Mouse (Mus musculus): ENCODE data around the gene Kcnq1. TPM values are rescaled to one million over a fixed set of nuclear protein-coding genes. Genes with fewer than 3 reads are reported as not detected.
A peak's percentile ranks its signal among the peaks of the same experiment; 100 is the strongest.

The Kcnq1 gene
- polyA plus RNA-seq, 1 experiment from 2014 or later = 9.6 TPM

- 59% methylated on average over 5 of the region's 5 CpGs for WGBS
- no peaks in the 10 kb centered on the region for H3K27me3 ChIP-seq (ENCODE audit: control insufficient read depth, insufficient read depth, low read depth, low read length)
- H3K4me1 ChIP-seq (replicated peaks; ENCODE audit: control insufficient read depth, insufficient read depth, low read length) = no peaks in the 10 kb centered on the region
- H3K4me2 ChIP-seq (ENCODE audit: low read depth, low read length) = no peak overlapping the region
- H3K27ac ChIP-seq (ENCODE audit: low read length) = no peak overlapping the region
- no peaks in the 10 kb centered on the region for H3K36me3 ChIP-seq (ENCODE audit: control insufficient read depth, insufficient read depth, low read length)
- H3K9me3 ChIP-seq (ENCODE audit: control insufficient read depth, low read length) = no peaks in the 10 kb centered on the region
- no peak overlapping the region for H3K9ac ChIP-seq (ENCODE audit: low read length)
- H3K4me3 ChIP-seq (ENCODE audit: low read length) = no peak overlapping the region
- no peak for ATAC-seq (ENCODE audit: low read depth)
Observed at GRCm38 (mm10) chr7:143417875-143418274, 311.7 kb downstream of the Kcnq1 start.

- Histone ChIP-seq H3K4me1 (replicated peaks; ENCODE audit: control insufficient read depth, insufficient read depth, low read length) (no peaks in the 10 kb centered on the region), H3K27me3 (ENCODE audit: control insufficient read depth, insufficient read depth, low read depth, low read length) (no peaks in the 10 kb centered on the region), H3K4me2 (ENCODE audit: low read depth, low read length) (no peak overlapping the region), H3K9me3 (ENCODE audit: control insufficient read depth, low read length) (no peaks in the 10 kb centered on the region), H3K36me3 (ENCODE audit: control insufficient read depth, insufficient read depth, low read length) (no peaks in the 10 kb centered on the region), H3K4me3 (ENCODE audit: low read length) (no peak overlapping the region), H3K27ac (ENCODE audit: low read length) (no peak overlapping the region), H3K9ac (ENCODE audit: low read length) (no peak overlapping the region)
- no peak for ATAC-seq (ENCODE audit: low read depth)
- WGBS = 89% methylated on average over 4 of the region's 4 CpGs
Observed at GRCm38 (mm10) chr7:143419585-143420160, 313.5 kb downstream of the Kcnq1 start.

- Histone ChIP-seq H3K4me1 (replicated peaks; ENCODE audit: control insufficient read depth, insufficient read depth, low read length) (peaks cover 12% of the 10 kb centered on the region), H3K9me3 (ENCODE audit: control insufficient read depth, low read length) (no peaks in the 10 kb centered on the region), H3K27me3 (ENCODE audit: control insufficient read depth, insufficient read depth, low read depth, low read length) (no peaks in the 10 kb centered on the region), H3K36me3 (ENCODE audit: control insufficient read depth, insufficient read depth, low read length) (no peaks in the 10 kb centered on the region), H3K9ac (ENCODE audit: low read length) (no peak overlapping the region), H3K4me3 (ENCODE audit: low read length) (no peak overlapping the region), H3K4me2 (ENCODE audit: low read depth, low read length) (no peak overlapping the region), H3K27ac (ENCODE audit: low read length) (no peak overlapping the region)
- WGBS = 55% methylated on average over 23 of the region's 23 CpGs
- ATAC-seq (ENCODE audit: low read depth) = peak; percentile 83
Observed at GRCm38 (mm10) chr7:143428142-143428813, 322.1 kb downstream of the Kcnq1 start.

- no peaks in the 10 kb centered on the region for H3K9me3 ChIP-seq (ENCODE audit: control insufficient read depth, low read length)
- ATAC-seq (ENCODE audit: low read depth) = no peak
- peaks cover 12% of the 10 kb centered on the region for H3K4me1 ChIP-seq (replicated peaks; ENCODE audit: control insufficient read depth, insufficient read depth, low read length)
- H3K27me3 ChIP-seq (ENCODE audit: control insufficient read depth, insufficient read depth, low read depth, low read length) = no peaks in the 10 kb centered on the region
- 66% methylated on average over 2 of the region's 2 CpGs for whole genome bisulfite sequencing
- no peak overlapping the region for H3K9ac ChIP-seq (ENCODE audit: low read length)
- no peaks in the 10 kb centered on the region for H3K36me3 ChIP-seq (ENCODE audit: control insufficient read depth, insufficient read depth, low read length)
- H3K4me3 ChIP-seq (ENCODE audit: low read length) = no peak overlapping the region
- no peak overlapping the region for H3K27ac ChIP-seq (ENCODE audit: low read length)
- H3K4me2 ChIP-seq (ENCODE audit: low read depth, low read length) = no peak overlapping the region
Observed at GRCm38 (mm10) chr7:143428814-143429499, 322.8 kb downstream of the Kcnq1 start.

- no peak overlapping the region for H3K27ac ChIP-seq (ENCODE audit: low read length)
- no peak overlapping the region for H3K4me2 ChIP-seq (ENCODE audit: low read depth, low read length)
- no peak for ATAC-seq (ENCODE audit: low read depth)
- no peak overlapping the region for H3K9ac ChIP-seq (ENCODE audit: low read length)
- no peak overlapping the region for H3K4me3 ChIP-seq (ENCODE audit: low read length)
- H3K4me1 ChIP-seq (replicated peaks; ENCODE audit: control insufficient read depth, insufficient read depth, low read length) = peaks cover 14% of the 10 kb centered on the region
- 75% methylated on average over 1 of the region's 1 CpGs for WGBS
- H3K9me3 ChIP-seq (ENCODE audit: control insufficient read depth, low read length) = no peaks in the 10 kb centered on the region
- no peaks in the 10 kb centered on the region; the same call in 1 of the 2 replicates for H3K27me3 ChIP-seq (ENCODE audit: control insufficient read depth, insufficient read depth, low read depth, low read length)
- no peaks in the 10 kb centered on the region for H3K36me3 ChIP-seq (ENCODE audit: control insufficient read depth, insufficient read depth, low read length)
Observed at GRCm38 (mm10) chr7:143432631-143433030, 326.5 kb downstream of the Kcnq1 start.

GRCm38 (mm10) chr7:143433331-143433730 is 327.2 kb downstream of the Kcnq1 start:
- Histone ChIP-seq H3K4me1 (replicated peaks; ENCODE audit: control insufficient read depth, insufficient read depth, low read length) (peaks cover 13% of the 10 kb centered on the region), H3K9ac (ENCODE audit: low read length) (no peak overlapping the region), H3K27me3 (ENCODE audit: control insufficient read depth, insufficient read depth, low read depth, low read length) (no peaks in the 10 kb centered on the region; the same call in 1 of the 2 replicates), H3K4me2 (ENCODE audit: low read depth, low read length) (no peak overlapping the region), H3K36me3 (ENCODE audit: control insufficient read depth, insufficient read depth, low read length) (no peaks in the 10 kb centered on the region), H3K27ac (ENCODE audit: low read length) (no peak overlapping the region), H3K9me3 (ENCODE audit: control insufficient read depth, low read length) (no peaks in the 10 kb centered on the region), H3K4me3 (ENCODE audit: low read length) (no peak overlapping the region)
- no peak for ATAC-seq (ENCODE audit: low read depth)
- 77% methylated on average over 7 of the region's 7 CpGs for WGBS

GRCm38 (mm10) chr7:143437231-143437893 is 331.2 kb downstream of the Kcnq1 start:
- H3K9ac ChIP-seq (ENCODE audit: low read length) = peak overlapping the region; percentile 80
- peak; percentile 48 for ATAC-seq (ENCODE audit: low read depth)
- peaks cover 5% of the 10 kb centered on the region; the same call in 1 of the 2 replicates for H3K4me1 ChIP-seq (replicated peaks; ENCODE audit: control insufficient read depth, insufficient read depth, low read length)
- peak overlapping the region; percentile 99 for H3K4me2 ChIP-seq (ENCODE audit: low read depth, low read length)
- no peaks in the 10 kb centered on the region for H3K36me3 ChIP-seq (ENCODE audit: control insufficient read depth, insufficient read depth, low read length)
- peak overlapping the region; percentile 54 for H3K4me3 ChIP-seq (ENCODE audit: low read length)
- no peaks in the 10 kb centered on the region; the same call in 1 of the 2 replicates for H3K27me3 ChIP-seq (ENCODE audit: control insufficient read depth, insufficient read depth, low read depth, low read length)
- H3K27ac ChIP-seq (ENCODE audit: low read length) = no peak overlapping the region
- H3K9me3 ChIP-seq (ENCODE audit: control insufficient read depth, low read length) = no peaks in the 10 kb centered on the region
- 22% methylated on average over 16 of the region's 18 CpGs for WGBS

GRCm38 (mm10) chr7:143437894-143438581 is 331.9 kb downstream of the Kcnq1 start:
- H3K27me3 ChIP-seq (ENCODE audit: control insufficient read depth, insufficient read depth, low read depth, low read length) = peaks cover 3% of the 10 kb centered on the region
- no peaks in the 10 kb centered on the region for H3K9me3 ChIP-seq (ENCODE audit: control insufficient read depth, low read length)
- no peaks in the 10 kb centered on the region for H3K36me3 ChIP-seq (ENCODE audit: control insufficient read depth, insufficient read depth, low read length)
- H3K9ac ChIP-seq (ENCODE audit: low read length) = peak overlapping the region; percentile 80
- H3K4me2 ChIP-seq (ENCODE audit: low read depth, low read length) = peak overlapping the region; percentile 99
- H3K4me1 ChIP-seq (replicated peaks; ENCODE audit: control insufficient read depth, insufficient read depth, low read length) = peaks cover 5% of the 10 kb centered on the region; the same call in 1 of the 2 replicates
- WGBS = 1% methylated on average over 60 of the region's 63 CpGs
- no peak overlapping the region; the same call in 1 of the 2 replicates for H3K27ac ChIP-seq (ENCODE audit: low read length)
- peak; percentile 59 for ATAC-seq (ENCODE audit: low read depth)
- H3K4me3 ChIP-seq (ENCODE audit: low read length) = peak overlapping the region; percentile 54

All from lung, embryonic 16.5 days (tissue).